20 mouse cellular contexts compared by ENCODE assay signal in genomic region chr8:127585618-127586017, GRCm38 (mm10).
DNase-seq lines count a peak whose midpoint lies in the region; ATAC-seq and TF ChIP-seq lines count a peak whose summit lies in the region.
"Had no signal": no experiment of that assay in that cellular context is flagged by ENCODE, and none has a peak within 500 bp of the region (broad histone marks: within the 10 kb centered on the region; RNA-seq: fewer than 3 reads in every experiment).

No protein-coding gene starts in this region.

- no peak overlapping the region for H3K4me3 ChIP-seq in heart, embryonic 12.5 days
- no peak overlapping the region for H3K4me3 ChIP-seq in lung, embryonic 14.5 days (ENCODE audit: low read depth, low read length)
- no peak overlapping the region for H3K4me3 ChIP-seq in embryonic facial prominence, embryonic 10.5 days
- H3K4me3 ChIP-seq in limb, embryonic 10.5 days: no peak overlapping the region
- H3K4me3 ChIP-seq: forebrain, embryonic 13.5 days; hindbrain, embryonic 15.5 days had no signal

- H3K9ac ChIP-seq in heart, embryonic 12.5 days: no peak overlapping the region
- no peak overlapping the region for H3K9ac ChIP-seq in lung, embryonic 14.5 days
- H3K9ac ChIP-seq: forebrain, embryonic 13.5 days; forebrain, postnatal 0 days; hindbrain, embryonic 15.5 days had no signal

- H3K9me3 ChIP-seq in heart, embryonic 12.5 days (replicated peaks): no peaks in the 10 kb centered on the region
- H3K9me3 ChIP-seq in lung, embryonic 14.5 days (ENCODE audit: low read depth, low read length): no peaks in the 10 kb centered on the region
- no peaks in the 10 kb centered on the region for H3K9me3 ChIP-seq in embryonic facial prominence, embryonic 10.5 days
- no peaks in the 10 kb centered on the region for H3K9me3 ChIP-seq in limb, embryonic 10.5 days (replicated peaks)
- H3K9me3 ChIP-seq: forebrain, embryonic 13.5 days; hindbrain, embryonic 15.5 days had no signal

- TF ChIP-seq CTCF in lung, embryonic 14.5 days (IDR thresholded peaks at IDR 0.05; ENCODE audit: low read depth): no peak

- H3K4me1 ChIP-seq in heart, embryonic 12.5 days (replicated peaks): peaks cover 22% of the 10 kb centered on the region
- peaks cover 4% of the 10 kb centered on the region; the same call in 1 of the 2 replicates for H3K4me1 ChIP-seq in lung, embryonic 14.5 days (ENCODE audit: insufficient read depth)
- peaks cover 20% of the 10 kb centered on the region for H3K4me1 ChIP-seq in embryonic facial prominence, embryonic 10.5 days
- H3K4me1 ChIP-seq in limb, embryonic 10.5 days: peaks cover 47% of the 10 kb centered on the region
- H3K4me1 ChIP-seq: hindbrain, embryonic 15.5 days had no signal

- no peak for ATAC-seq in heart, embryonic 12.5 days (ENCODE audit: insufficient number of reproducible peaks, low FRiP score)
- peak; percentile 31; the same call in 1 of the 2 replicates for ATAC-seq in lung, embryonic 14.5 days (ENCODE audit: insufficient read depth)
- ATAC-seq: activated CD4-positive, CD25-positive, alpha-beta regulatory T cell, adult 4 months; forebrain, embryonic 13.5 days; forebrain, postnatal 0 days; inflammation-experienced regulatory T-cells, adult 6 months; Patski had no signal

- 80% methylated on average over 8 of the region's 8 CpGs for WGBS in heart, embryonic 12.5 days
- 76% methylated on average over 8 of the region's 8 CpGs for WGBS in lung, embryonic 14.5 days
- WGBS in embryonic facial prominence, embryonic 10.5 days: 93% methylated on average over 8 of the region's 8 CpGs
- 91% methylated on average over 8 of the region's 8 CpGs for WGBS in limb, embryonic 10.5 days

- H3K27ac ChIP-seq in heart, embryonic 12.5 days (ENCODE audit: poor library complexity, severe bottlenecking): peak overlapping the region; percentile 25; the same call in 1 of the 2 replicates
- H3K27ac ChIP-seq in lung, embryonic 14.5 days (ENCODE audit: low read depth): no peak overlapping the region
- H3K27ac ChIP-seq in embryonic facial prominence, embryonic 10.5 days (replicated peaks): peak overlapping the region; percentile 19; the same call in 1 of the 2 replicates
- peak overlapping the region; percentile 81 for H3K27ac ChIP-seq in limb, embryonic 10.5 days
- H3K27ac ChIP-seq: forebrain, embryonic 13.5 days; hindbrain, embryonic 15.5 days had no signal

- no peak overlapping the region for H3K4me2 ChIP-seq in heart, embryonic 12.5 days
- no peak overlapping the region for H3K4me2 ChIP-seq in lung, embryonic 14.5 days
- H3K4me2 ChIP-seq: forebrain, embryonic 13.5 days; heart, embryonic 11.5 days; hindbrain, embryonic 15.5 days had no signal

- no peak for DNase-seq in heart, adult 9 months (ENCODE audit: low spot score in 2 of 2)
- DNase-seq in lung, embryonic 14.5 days: peak; percentile 36
- no peak for DNase-seq in lung, postnatal 25 days (ENCODE audit: low spot score)
- no peak for DNase-seq in embryonic facial prominence, embryonic 10.5 days (ENCODE audit: low spot score)
- no peak for DNase-seq in limb, embryonic 10.5 days (ENCODE audit: low spot score)
- DNase-seq: adrenal gland, postnatal 14 days; cerebellum, adult 11-12 months; cerebellum, adult 9-10 months; cerebellum, postnatal 25 days; forebrain, postnatal 0 days; gastrocnemius, postnatal 14 days; heart, postnatal 14 days had no signal

- H3K27me3 ChIP-seq in heart, embryonic 12.5 days (replicated peaks): no peaks in the 10 kb centered on the region
- H3K27me3 ChIP-seq in lung, embryonic 14.5 days (ENCODE audit: insufficient read depth, low read length): no peaks in the 10 kb centered on the region
- no peaks in the 10 kb centered on the region for H3K27me3 ChIP-seq in embryonic facial prominence, embryonic 10.5 days (replicated peaks; ENCODE audit: low read depth, poor library complexity, severe bottlenecking)
- H3K27me3 ChIP-seq in limb, embryonic 10.5 days (ENCODE audit: low read depth, poor library complexity, severe bottlenecking): no peaks in the 10 kb centered on the region
- H3K27me3 ChIP-seq: CH12.LX; forebrain, embryonic 13.5 days; hindbrain, embryonic 15.5 days; Patski had no signal

- H3K36me3 ChIP-seq in heart, embryonic 12.5 days: no peaks in the 10 kb centered on the region
- no peaks in the 10 kb centered on the region for H3K36me3 ChIP-seq in lung, embryonic 14.5 days (ENCODE audit: insufficient read depth)
- no peaks in the 10 kb centered on the region for H3K36me3 ChIP-seq in embryonic facial prominence, embryonic 10.5 days (replicated peaks)
- no peaks in the 10 kb centered on the region for H3K36me3 ChIP-seq in limb, embryonic 10.5 days
- H3K36me3 ChIP-seq: hindbrain, embryonic 15.5 days had no signal
